Mouse (Mus musculus) bone marrow, adult 2 months (tissue): ENCODE data around the gene Cdc42se1.

Experiments used
- CTCF ChIP-seq: fragments of 200-500 bp; IDR thresholded peaks from 2 replicates; pipeline ENCODE4 v1.5.1; 2011; ENCODE audit warnings: low read length, control low read depth; ENCODE audit not compliant: control insufficient read depth, insufficient read depth
- POLR2A ChIP-seq: fragments of 200-500 bp; IDR thresholded peaks from 2 replicates; pipeline ENCODE4 v1.6.1; 2011; ENCODE audit warnings: low read depth, mild to moderate bottlenecking, control low read depth, low read length, borderline replicate concordance; ENCODE audit not compliant: control insufficient read depth

GRCm38 (mm10) chr3:95200562-95200961 is 28.0 kb upstream of the Cdc42se1 start:
- no peak for TF ChIP-seq POLR2A
- no peak for TF ChIP-seq CTCF
